Mouse (Mus musculus): Measurements from ENCODE around the gene Chad. TPM values are rescaled to one million over a fixed set of nuclear protein-coding genes. Genes with fewer than 3 reads are reported as not detected.

Chad gene
- not detected in 2 replicates for polyA plus RNA-seq (2012)

GRCm38 (mm10) chr11:94564437-94565150, at the start of gene Chad:
Chad (plus strand) TSS chr11:94565047.
- no peak for TF ChIP-seq GATA1 (IDR thresholded peaks at IDR 0.05; ENCODE audit: low read length)

GRCm38 (mm10) chr11:94521219-94521843, 43.5 kb upstream of the Chad start, which contains the start of gene Mycbpap:
Mycbpap (minus strand) TSS chr11:94521742.
- no peak for TF ChIP-seq GATA1 (IDR thresholded peaks at IDR 0.05; ENCODE audit: low read length)

- no peak for TF ChIP-seq GATA1 (IDR thresholded peaks at IDR 0.05; ENCODE audit: low read length)
These were observed 38.5 kb upstream of the Chad start for GRCm38 (mm10) chr11:94526171-94526879.

- TF ChIP-seq GATA1 (IDR thresholded peaks at IDR 0.05; ENCODE audit: low read length) = no peak
These were observed 36.0 kb upstream of the Chad start for GRCm38 (mm10) chr11:94528879-94529278.

- TF ChIP-seq GATA1 (IDR thresholded peaks at IDR 0.05; ENCODE audit: low read length) = no peak
These were observed 31.7 kb upstream of the Chad start for GRCm38 (mm10) chr11:94533171-94533570.

DNA sequence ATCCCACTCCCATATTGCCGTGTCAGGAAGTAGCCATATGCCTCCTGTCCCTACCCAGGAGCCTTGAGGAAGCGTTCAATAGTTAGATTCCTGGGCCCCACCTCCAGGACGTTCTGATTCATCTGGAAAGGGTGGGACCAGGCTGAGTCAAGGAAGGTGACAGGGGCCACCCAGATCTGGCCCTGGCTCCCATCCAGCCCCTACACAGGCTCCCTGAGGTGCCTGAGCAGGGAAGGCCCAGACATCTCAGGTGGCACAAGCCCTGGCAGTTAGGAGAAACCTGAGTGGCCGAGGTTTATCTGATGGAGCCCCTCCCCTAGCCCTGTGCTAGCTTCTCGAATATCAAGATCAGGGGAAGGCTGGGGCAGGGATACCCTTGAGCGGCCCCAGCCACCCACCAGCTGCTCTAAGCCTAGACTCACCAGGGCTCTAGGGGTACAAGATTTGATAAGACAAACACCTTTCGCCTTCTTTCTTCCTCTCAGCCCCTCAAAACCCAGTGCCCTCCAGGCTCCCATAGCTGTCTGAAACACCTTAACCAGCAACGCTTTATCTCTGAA, 26.0 kb upstream of the Chad start:
- no peak for TF ChIP-seq GATA1 (IDR thresholded peaks at IDR 0.05; ENCODE audit: low read length)

GRCm38 (mm10) chr11:94539761-94540160, 25.1 kb upstream of the Chad start:
- TF ChIP-seq GATA1 (IDR thresholded peaks at IDR 0.05; ENCODE audit: low read length) = no peak

- no peak for TF ChIP-seq GATA1 (IDR thresholded peaks at IDR 0.05; ENCODE audit: low read length)
These were observed 22.4 kb upstream of the Chad start for GRCm38 (mm10) chr11:94542400-94542799.

DNA sequence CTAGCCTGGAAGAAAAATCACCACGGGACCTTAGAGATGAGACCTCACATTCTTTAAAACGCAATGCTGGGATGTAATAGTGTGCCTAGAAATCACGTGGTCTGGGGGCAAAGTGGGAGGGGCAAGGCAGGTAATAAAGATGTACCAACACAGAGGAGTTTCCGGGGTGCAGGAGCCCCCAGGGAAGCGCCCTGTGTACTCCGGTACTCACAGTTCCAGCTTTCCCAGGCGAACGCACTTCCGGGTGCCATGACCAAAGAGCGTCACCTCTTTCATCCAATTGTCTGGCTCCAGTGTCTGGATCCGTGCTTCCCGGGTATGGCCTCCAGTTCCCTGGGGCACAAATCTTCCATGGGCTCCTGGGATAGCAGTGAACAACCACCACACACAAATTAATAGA, 21.5 kb upstream of the Chad start:
- no peak for TF ChIP-seq GATA1 (IDR thresholded peaks at IDR 0.05; ENCODE audit: low read length)

DNA sequence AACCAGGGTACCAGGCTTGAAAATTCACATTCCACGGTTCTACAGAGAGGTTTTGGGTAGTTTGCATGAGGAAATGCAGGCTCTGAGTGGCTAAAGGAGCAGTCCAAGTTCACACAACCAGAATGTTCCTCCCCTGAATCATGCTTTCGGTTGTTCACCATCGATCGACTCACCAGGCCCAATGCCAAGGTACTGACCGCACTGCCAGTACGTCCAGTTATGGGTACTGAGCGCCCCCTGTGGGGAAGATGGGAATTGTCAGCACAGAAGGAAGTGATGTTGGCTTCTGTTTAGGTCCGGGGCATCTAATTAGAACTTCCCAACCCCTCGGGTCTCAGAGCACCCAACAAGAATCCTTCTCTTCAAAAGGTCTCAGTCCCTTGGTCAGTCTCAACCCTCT, 20.9 kb upstream of the Chad start:
- TF ChIP-seq GATA1 (IDR thresholded peaks at IDR 0.05; ENCODE audit: low read length) = no peak

GRCm38 (mm10) chr11:94544422-94544821, 20.4 kb upstream of the Chad start:
- TF ChIP-seq GATA1 (IDR thresholded peaks at IDR 0.05; ENCODE audit: low read length) = no peak

GRCm38 (mm10) chr11:94546381-94546780, 18.5 kb upstream of the Chad start:
- TF ChIP-seq GATA1 (IDR thresholded peaks at IDR 0.05; ENCODE audit: low read length) = no peak

GRCm38 (mm10) chr11:94547271-94547670, 17.6 kb upstream of the Chad start:
- no peak for TF ChIP-seq GATA1 (IDR thresholded peaks at IDR 0.05; ENCODE audit: low read length)

GRCm38 (mm10) chr11:94548041-94548784, 16.6 kb upstream of the Chad start:
- TF ChIP-seq GATA1 (IDR thresholded peaks at IDR 0.05; ENCODE audit: low read length) = no peak

Data from G1E-ER4 (cell line).